8 mouse cellular contexts compared by ENCODE assay signal in genomic region chr17:87530818-87531410, GRCm38 (mm10).
DNase-seq lines count a peak whose midpoint lies in the region; ATAC-seq and TF ChIP-seq lines count a peak whose summit lies in the region.

No protein-coding gene starts in this region.

- 0 out of 2 replicates have a peak overlapping the region, but pooled peaks have one; percentile 17 for H3K9ac ChIP-seq in ES-E14 (ENCODE audit: insufficient read depth, low read depth, low read length, poor library complexity, severe bottlenecking)
- H3K9ac ChIP-seq in heart, embryonic 13.5 days: peak overlapping the region; percentile 75
- H3K9ac ChIP-seq in liver, embryonic 13.5 days: peak overlapping the region; percentile 49

- peak overlapping the region; percentile 92 for H3K27ac ChIP-seq in gastrocnemius, adult 2 months
- 0 out of 2 replicates have a peak overlapping the region, but pooled peaks have one; percentile 34 for H3K27ac ChIP-seq in ES-E14 (ENCODE audit: insufficient read depth, low read depth, low read length, poor library complexity, severe bottlenecking)
- H3K27ac ChIP-seq in heart, embryonic 13.5 days (replicated peaks): peak overlapping the region; percentile 83
- H3K27ac ChIP-seq in liver, embryonic 13.5 days: 0 out of 2 replicates have a peak overlapping the region, but pooled peaks have one; percentile 47

- in situ Hi-C loops in ES-E14 (cut with MboI; ENCODE audit: low sequenced_read_pairs in 2 of 2, unreplicated experiment in 2 of 2): no loop called here

- H3K4me2 ChIP-seq in heart, embryonic 13.5 days: peak overlapping the region; percentile 74
- peak overlapping the region; percentile 73 for H3K4me2 ChIP-seq in liver, embryonic 13.5 days

- no peak for DNase-seq in gastrocnemius, adult 2 months
- DNase-seq in gastrocnemius, postnatal 10 days: no peak
- no peak for DNase-seq in ES-E14 (ENCODE audit: low read depth, low spot score)
- DNase-seq in liver, embryonic 13.5 days: no peak
- DNase-seq in thymus, postnatal 25 days: no peak
- DNase-seq in right cerebral cortex, postnatal 25 days: no peak
- no peak for DNase-seq in frontal cortex, postnatal 10 days (ENCODE audit: low spot score in 2 of 2)

- H3K4me3 ChIP-seq in gastrocnemius, adult 2 months: peak overlapping the region; percentile 77
- H3K4me3 ChIP-seq in ES-E14 (ENCODE audit: insufficient read depth in 1 of 2, low read depth in 1 of 2, low read length in 2 of 2, poor library complexity in 1 of 2, severe bottlenecking in 1 of 2): peak overlapping the region; percentile 10 to 17; a peak in 3 of 4 replicates
- H3K4me3 ChIP-seq in heart, embryonic 13.5 days: peak overlapping the region; percentile 48
- H3K4me3 ChIP-seq in liver, embryonic 13.5 days (replicated peaks): peak overlapping the region; percentile 47

- intact Hi-C loops in gastrocnemius, adult 2 months (cut with DNase I): loop anchor here (2.0 kb wide), 1 partner anchor 84 kb away; the partner anchor contains the start of gene Calm2

- H3K27me3 ChIP-seq in heart, embryonic 13.5 days (replicated peaks): no peaks in the 10 kb centered on the region
- H3K27me3 ChIP-seq in liver, embryonic 13.5 days: peaks cover 5% of the 10 kb centered on the region; the same call in 1 of the 2 replicates

- ATAC-seq in heart, embryonic 13.5 days (ENCODE audit: extremely low read depth, insufficient number of reproducible peaks, low FRiP score, low TSS enrichment): no peak
- ATAC-seq in liver, embryonic 13.5 days (ENCODE audit: low read depth): peak; percentile 17; the same call in 1 of the 2 replicates

- H3K36me3 ChIP-seq in ES-E14 (ENCODE audit: control insufficient read depth, insufficient read depth, low read length, poor library complexity, severe bottlenecking): no peaks in the 10 kb centered on the region
- no peaks in the 10 kb centered on the region for H3K36me3 ChIP-seq in heart, embryonic 13.5 days
- no peaks in the 10 kb centered on the region for H3K36me3 ChIP-seq in liver, embryonic 13.5 days

- 2% methylated on average over 17 of the region's 17 CpGs for WGBS in heart, embryonic 13.5 days
- 10% methylated on average over 17 of the region's 17 CpGs for WGBS in liver, embryonic 13.5 days (ENCODE audit: insufficient replicate concordance)

- TF ChIP-seq CTCF in gastrocnemius, adult 2 months (IDR thresholded peaks at IDR 0.05): no peak

- peaks cover 3 to 17% of the 10 kb centered on the region in 2 experiments; a peak in 2 of 4 replicates for H3K4me1 ChIP-seq in ES-E14 (ENCODE audit: control insufficient read depth in 2 of 2, insufficient read depth in 2 of 2, low read length in 2 of 2, poor library complexity in 1 of 2)
- peaks cover 41% of the 10 kb centered on the region for H3K4me1 ChIP-seq in heart, embryonic 13.5 days
- H3K4me1 ChIP-seq in liver, embryonic 13.5 days (replicated peaks): peaks cover 33% of the 10 kb centered on the region

- H3K9me3 ChIP-seq in ES-E14 (ENCODE audit: control insufficient read depth, insufficient read depth, low read depth, low read length): no peaks in the 10 kb centered on the region
- no peaks in the 10 kb centered on the region for H3K9me3 ChIP-seq in heart, embryonic 13.5 days
- no peaks in the 10 kb centered on the region for H3K9me3 ChIP-seq in liver, embryonic 13.5 days (replicated peaks)

TF ChIP-seq in ES-E14, 5 proteins besides CTCF, POLR2A, EP300 and RAD21:
- TF ChIP-seq ZNF384 (IDR thresholded peaks at IDR 0.05; ENCODE audit: low read depth, low read length) (no peak), MAFK (IDR thresholded peaks at IDR 0.05; ENCODE audit: insufficient read depth, low read depth, low read length) (no peak), CHD2 (IDR thresholded peaks at IDR 0.05; ENCODE audit: low read depth, low read length) (no peak), HCFC1 (IDR thresholded peaks at IDR 0.05; ENCODE audit: borderline replicate concordance, insufficient read depth, low read length) (no peak; the same call in 1 of the 2 replicates), ZC3H11A (IDR thresholded peaks at IDR 0.05; ENCODE audit: borderline replicate concordance, low read depth, low read length) (no peak)

Comparison
In these comparisons a context has a peak if more than half of its experiments do, and no peak if none do; other contexts are left out.
1. H3K27ac ChIP-seq: peak in every context shown above with its lines; median percentile 92 in gastrocnemius, adult 2 months; 83 in heart, embryonic 13.5 days; 47 in liver, embryonic 13.5 days; 34 in ES-E14.
2. H3K4me3 ChIP-seq: peak in every context shown above with its lines; median percentile 77 in gastrocnemius, adult 2 months; 48 in heart, embryonic 13.5 days; 47 in liver, embryonic 13.5 days; 14 in ES-E14.
3. H3K9ac ChIP-seq: peak in every context shown above with its lines; median percentile 75 in heart, embryonic 13.5 days; 49 in liver, embryonic 13.5 days; 17 in ES-E14.